Mouse (Mus musculus) embryonic fibroblast, embryonic 13.5 days (primary cell): ENCODE measurements around the gene Metap1d. TPM values are rescaled to one million over a fixed set of nuclear protein-coding genes. Genes with fewer than 3 reads are reported as not detected.

ENCODE experiments used
- H3K27ac ChIP-seq: 2 replicates; pipeline ENCODE4 v1.5.1; 2012; ENCODE audit warnings: low read length, control low read depth, inconsistent platforms; ENCODE audit not compliant: insufficient read depth
- H3K4me1 ChIP-seq: 2 replicates; pipeline ENCODE4 v1.6.1; 2011; ENCODE audit warnings: low read length; ENCODE audit not compliant: control insufficient read depth, insufficient read depth
- H3K4me3 ChIP-seq: 2 replicates; pipeline ENCODE4 v1.5.1; 2011; ENCODE audit warnings: mild to moderate bottlenecking, control low read depth, low read length; ENCODE audit not compliant: insufficient read depth
- CTCF ChIP-seq: IDR thresholded peaks from 2 replicates; pipeline ENCODE4 v1.5.1; 2011; ENCODE audit warnings: mild to moderate bottlenecking, control low read depth, low read length, moderate library complexity, borderline replicate concordance; ENCODE audit not compliant: insufficient read depth
- POLR2A ChIP-seq: IDR thresholded peaks from 2 replicates; pipeline ENCODE4 v1.6.1; 2011; ENCODE audit warnings: low read depth, mild to moderate bottlenecking, control low read depth, low read length, moderate library complexity
- polyA plus RNA-seq: library from polyadenylated mRNA; stranded (reverse); fragments of >200 nt; gene quantifications from 2 replicates; pipeline ENCODE4 v1.2.4, GENCODE M21; 2011; ENCODE audit warnings: low read depth; ENCODE audit not compliant: missing spikeins, insufficient read length

The Metap1d gene
- polyA plus RNA-seq, 1 experiment: 37.1 TPM

- Histone ChIP-seq H3K27ac (0 out of 2 replicates have a peak overlapping the region, but pooled peaks have one; percentile 15), H3K4me1 (no peaks in the 10 kb centered on the region; the same call in 1 of the 2 replicates), H3K4me3 (peak overlapping the region; percentile 58; the same call in 1 of the 2 replicates)
- TF ChIP-seq POLR2A (no peak), CTCF (no peak)
Measured at GRCm38 (mm10) chr2:71543531-71543930, 90.5 kb downstream of the Metap1d start.

DNA sequence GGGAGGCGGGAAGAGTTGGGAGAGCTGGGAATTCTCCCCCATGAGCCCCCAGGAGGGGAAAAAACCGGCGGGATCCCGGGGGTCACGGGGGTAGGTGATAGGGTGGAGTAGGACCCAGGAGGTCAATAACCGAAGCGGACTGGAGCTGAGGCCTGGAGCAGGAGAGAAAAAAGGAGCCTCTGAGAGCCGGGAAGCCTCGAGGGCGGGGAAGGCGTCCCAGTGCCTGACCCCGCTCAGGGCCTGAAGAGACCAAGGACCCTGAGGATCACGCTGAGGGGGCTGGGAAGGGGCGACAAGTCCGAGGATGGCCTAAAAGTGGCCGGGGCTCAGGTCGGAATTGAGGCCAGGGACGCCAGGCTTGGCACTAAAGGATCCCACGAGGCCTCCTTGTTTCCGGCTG is 90.9 kb downstream of the Metap1d start:
- no peak for TF ChIP-seq POLR2A
- TF ChIP-seq CTCF: no peak
- peak overlapping the region; percentile 15; the same call in 1 of the 2 replicates for H3K27ac ChIP-seq
- no peaks in the 10 kb centered on the region; the same call in 1 of the 2 replicates for H3K4me1 ChIP-seq
- peak overlapping the region; percentile 58 for H3K4me3 ChIP-seq

DNA sequence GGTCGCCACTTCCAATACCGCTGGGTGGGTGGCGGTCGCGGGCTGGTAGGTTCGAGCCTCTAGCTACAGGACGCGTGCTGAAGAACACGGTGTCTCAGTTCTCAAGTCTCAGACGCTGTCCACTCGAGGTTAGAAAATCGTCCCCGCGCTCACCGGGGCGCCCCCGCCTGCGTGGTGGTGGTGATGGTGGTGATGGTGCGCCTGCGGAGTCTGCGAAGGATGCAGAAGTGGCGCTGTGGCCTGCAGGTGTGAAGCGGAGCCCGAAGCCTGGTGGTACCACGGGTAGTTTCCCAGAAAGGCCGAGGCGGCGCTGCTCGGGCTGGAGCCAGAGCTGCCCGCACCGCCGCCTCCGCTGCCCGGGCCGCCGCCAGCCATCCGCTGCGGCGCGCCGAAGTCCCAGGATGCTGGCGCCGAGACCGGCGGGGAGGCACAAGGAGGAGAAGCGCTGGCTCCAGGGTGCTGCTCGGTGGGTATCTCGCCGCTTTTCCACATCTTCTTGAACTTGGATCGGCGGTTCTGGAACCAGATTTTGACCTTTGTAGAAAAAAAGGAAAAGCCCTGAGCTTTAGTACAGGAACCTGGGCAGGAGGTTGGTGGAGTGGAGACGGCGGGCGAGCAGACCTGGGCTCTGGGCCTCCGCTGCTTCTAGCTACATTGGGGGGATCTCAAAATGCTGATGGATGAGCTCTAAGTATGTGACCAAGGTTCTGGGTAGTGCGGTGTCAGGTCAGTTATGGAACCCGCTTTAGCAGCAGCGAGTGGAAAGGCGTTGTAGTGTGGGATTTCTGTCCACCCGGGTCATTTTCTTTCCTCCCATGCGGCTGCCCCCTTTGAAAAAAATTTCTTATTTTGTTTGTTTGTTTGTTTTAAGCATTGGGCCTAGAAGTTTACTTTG is 91.6 kb downstream of the Metap1d start:
- H3K27ac ChIP-seq: peak overlapping the region; percentile 15; the same call in 1 of the 2 replicates
- no peaks in the 10 kb centered on the region; the same call in 1 of the 2 replicates for H3K4me1 ChIP-seq
- peak overlapping the region; percentile 58 for H3K4me3 ChIP-seq
- no peak for TF ChIP-seq POLR2A

- no peak overlapping the region for H3K27ac ChIP-seq
- H3K4me1 ChIP-seq: no peaks in the 10 kb centered on the region; the same call in 1 of the 2 replicates
- TF ChIP-seq POLR2A (no peak), CTCF (no peak)
- peak overlapping the region; percentile 58 for H3K4me3 ChIP-seq
Measured at GRCm38 (mm10) chr2:71545401-71545881, 92.4 kb downstream of the Metap1d start.

GRCm38 (mm10) chr2:71545882-71546639 is 93.0 kb downstream of the Metap1d start:
- no peak for TF ChIP-seq CTCF
- TF ChIP-seq POLR2A: no peak

DNA sequence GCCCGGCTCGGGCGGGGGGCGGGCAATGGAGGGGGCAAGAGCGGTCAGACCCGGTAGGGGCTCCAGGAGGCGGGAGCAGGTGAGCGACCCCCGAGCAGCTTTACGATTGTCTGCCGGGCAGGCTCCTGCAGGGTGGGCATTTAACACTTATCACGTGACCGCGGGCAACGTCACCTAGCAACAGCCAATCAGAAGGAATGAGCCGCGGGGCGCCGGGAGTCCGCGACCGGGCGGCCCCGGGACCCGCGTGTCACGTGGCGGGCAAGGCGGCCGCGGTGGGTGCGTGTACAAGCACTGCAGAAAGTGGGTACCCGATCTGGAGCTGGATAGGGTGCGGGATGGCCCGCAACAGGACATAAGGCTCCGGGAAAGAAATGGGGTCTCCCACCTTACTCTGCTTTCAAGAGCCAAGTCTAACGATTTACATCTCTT is 93.6 kb downstream of the Metap1d start, which contains the start of gene Dlx2:
Gene Dlx2, minus strand, starts transcription at position 115 of the 432 bp plus-strand sequence.
- H3K4me3 ChIP-seq: peak within 1 kb of the TSS; percentile 58
- TF ChIP-seq CTCF (no peak), POLR2A (0 out of 2 replicates have a peak, but pooled peaks have one; percentile 14)
- H3K27ac ChIP-seq: no peak within 1 kb of the TSS; the same call in 1 of the 2 replicates
- H3K4me1 ChIP-seq: no peaks in the 10 kb centered on the region

More at GRCm38 (mm10) chr2:71545882-71546639, 93.0 kb downstream of the Metap1d start:
- Histone ChIP-seq H3K27ac (no peak overlapping the region; the same call in 1 of the 2 replicates), H3K4me3 (peak overlapping the region; percentile 58), H3K4me1 (no peaks in the 10 kb centered on the region)

GRCm38 (mm10) chr2:71547829-71548228 is 94.8 kb downstream of the Metap1d start:
- H3K4me1 ChIP-seq: no peaks in the 10 kb centered on the region
- no peak overlapping the region for H3K4me3 ChIP-seq
- TF ChIP-seq CTCF (peak; percentile 92), POLR2A (no peak)
- no peak overlapping the region for H3K27ac ChIP-seq

DNA sequence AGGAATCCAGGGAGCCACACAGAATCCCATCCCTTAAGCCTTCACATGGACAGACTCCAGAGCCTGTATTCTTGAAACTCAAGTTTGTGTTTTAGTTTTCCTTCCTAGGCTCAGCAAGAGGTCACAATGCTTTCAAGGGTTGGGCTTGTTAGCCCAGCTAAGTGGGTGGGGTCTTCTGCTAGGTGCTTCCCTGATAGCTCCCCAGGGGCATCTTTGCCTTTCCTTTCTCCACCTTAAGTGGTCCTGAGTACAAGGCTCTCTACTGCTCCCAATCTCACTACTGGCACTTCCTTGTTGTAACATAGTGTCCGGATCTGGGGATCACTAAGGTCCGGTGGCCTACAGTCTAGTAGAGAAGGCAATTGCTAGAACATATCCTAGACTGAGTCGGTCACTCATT is 97.3 kb downstream of the Metap1d start:
- H3K4me3 ChIP-seq: no peak overlapping the region
- TF ChIP-seq POLR2A: no peak
- TF ChIP-seq CTCF: no peak
- no peak overlapping the region for H3K27ac ChIP-seq
- no peaks in the 10 kb centered on the region for H3K4me1 ChIP-seq

GRCm38 (mm10) chr2:71551704-71552103 is 98.6 kb downstream of the Metap1d start:
- TF ChIP-seq CTCF (no peak), POLR2A (no peak)
- H3K4me3 ChIP-seq: no peak overlapping the region

DNA sequence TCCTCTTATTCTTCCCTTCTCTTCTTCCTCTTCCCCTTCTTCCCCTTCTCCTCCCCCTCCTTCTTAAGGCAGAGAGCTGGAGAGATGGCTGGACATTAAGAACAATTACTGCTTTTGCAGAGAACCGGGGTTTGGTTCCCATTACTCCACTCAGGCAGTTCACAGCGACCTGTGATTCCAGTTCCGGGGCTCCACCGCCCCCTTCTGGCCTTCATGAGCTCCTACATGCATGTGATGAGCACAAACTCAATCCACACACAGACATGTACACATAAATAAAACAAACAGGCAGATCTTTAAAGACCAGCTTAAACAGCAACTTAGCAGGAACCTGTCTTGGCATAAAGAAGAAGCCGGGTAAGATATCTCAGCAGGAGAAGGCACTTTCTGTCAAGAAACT is 103.0 kb downstream of the Metap1d start:
- no peak for TF ChIP-seq CTCF
- TF ChIP-seq POLR2A: no peak
- Histone ChIP-seq H3K4me1 (no peaks in the 10 kb centered on the region), H3K27ac (no peak overlapping the region), H3K4me3 (no peak overlapping the region)

More at GRCm38 (mm10) chr2:71551704-71552103, 98.6 kb downstream of the Metap1d start:
- Histone ChIP-seq H3K27ac (no peak overlapping the region), H3K4me1 (no peaks in the 10 kb centered on the region)
